Mouse (Mus musculus) C2C12 (cell line): ENCODE data around the gene Pappa. TPM values are rescaled to one million over a fixed set of nuclear protein-coding genes. Genes with fewer than 3 reads are reported as not detected.

Experiments
- H3K27me3 ChIP-seq: one replicate; pipeline ENCODE4 v1.6.1; 2011; ENCODE audit not compliant: control insufficient read depth, insufficient read depth, insufficient read length
- H3K36me3 ChIP-seq: one replicate; pipeline ENCODE4 v1.6.1; 2011; ENCODE audit not compliant: control insufficient read depth, insufficient read depth
- H3K4me3 ChIP-seq: one replicate; pipeline ENCODE4 v1.5.1; 2011; ENCODE audit warnings: mild to moderate bottlenecking, control low read depth; ENCODE audit not compliant: poor library complexity, insufficient read depth, severe bottlenecking
- H3K79me2 ChIP-seq: one replicate; pipeline ENCODE4 v1.6.1; 2011; ENCODE audit not compliant: control insufficient read depth, insufficient read depth
- H3K79me3 ChIP-seq: one replicate; pipeline ENCODE4 v1.6.1; 2011; ENCODE audit warnings: low read depth, control low read depth
- H3ac ChIP-seq: one replicate; pipeline ENCODE3; 2011; ENCODE audit warnings: low read depth; ENCODE audit not compliant: control insufficient read depth, insufficient read length
- CEBPB ChIP-seq: IDR thresholded peaks from one replicate; pipeline ENCODE4 v1.6.1; 2011; ENCODE audit warnings: low read depth, mild to moderate bottlenecking, control low read depth, moderate library complexity
- CTCF ChIP-seq: IDR thresholded peaks from one replicate; pipeline ENCODE4 v1.5.1; 2011; ENCODE audit not compliant: control insufficient read depth, insufficient read depth, insufficient read length
- FOSL1 ChIP-seq: IDR thresholded peaks from one replicate; pipeline ENCODE4 v1.8.0; 2011; ENCODE audit warnings: mild to moderate bottlenecking, low read length; ENCODE audit not compliant: poor library complexity, insufficient read depth, severe bottlenecking
- MAX ChIP-seq: IDR thresholded peaks from one replicate; pipeline ENCODE4 v1.6.1; 2011; ENCODE audit warnings: mild to moderate bottlenecking, control low read depth
- MYOD1 ChIP-seq: IDR thresholded peaks from one replicate; pipeline ENCODE4 v1.6.1; 2011; ENCODE audit warnings: low read depth; ENCODE audit not compliant: control insufficient read depth, insufficient read length
- MYOG ChIP-seq: IDR thresholded peaks from one replicate; pipeline ENCODE4 v1.6.1; 2011; ENCODE audit not compliant: control insufficient read depth, insufficient read length; ENCODE audit errors: extremely low read depth
- USF1 ChIP-seq: IDR thresholded peaks from one replicate; pipeline ENCODE4 v1.6.1; 2011; ENCODE audit warnings: low read depth, mild to moderate bottlenecking, control low read depth, moderate library complexity
- polyA plus RNA-seq: library from polyadenylated mRNA; unstranded; fragments of >200 nt; fragmentation: generic; extraction: Trizol; gene quantifications from one replicate; pipeline ENCODE4 v1.2.1, GENCODE M21; 2012; ENCODE audit warnings: missing spikeins

Gene Pappa
- polyA plus RNA-seq, 1 experiment = 0.57 TPM

- H3K79me3 ChIP-seq = no peaks in the 10 kb centered on the region
- no peak overlapping the region for H3ac ChIP-seq
- no peaks in the 10 kb centered on the region for H3K79me2 ChIP-seq
- no peaks in the 10 kb centered on the region for H3K27me3 ChIP-seq
- no peaks in the 10 kb centered on the region for H3K36me3 ChIP-seq
- no peak for TF ChIP-seq MYOD1
- no peak for TF ChIP-seq MYOG
- TF ChIP-seq CEBPB = no peak
- no peak overlapping the region for H3K4me3 ChIP-seq
These were observed 156.2 kb downstream of the Pappa start for GRCm38 (mm10) chr4:65279979-65280677.

- TF ChIP-seq MYOD1 (no peak), FOSL1 (no peak), MAX (no peak), USF1 (no peak), CEBPB (no peak), CTCF (no peak), MYOG (no peak)
- Histone ChIP-seq H3K79me3 (no peaks in the 10 kb centered on the region), H3ac (no peak overlapping the region), H3K4me3 (no peak overlapping the region), H3K79me2 (no peaks in the 10 kb centered on the region), H3K36me3 (no peaks in the 10 kb centered on the region), H3K27me3 (no peaks in the 10 kb centered on the region)
These were observed 156.9 kb downstream of the Pappa start for GRCm38 (mm10) chr4:65280888-65281287.

- Histone ChIP-seq H3K4me3 (no peak overlapping the region), H3ac (no peak overlapping the region), H3K27me3 (no peaks in the 10 kb centered on the region), H3K79me3 (peaks cover 1% of the 10 kb centered on the region), H3K79me2 (no peaks in the 10 kb centered on the region), H3K36me3 (no peaks in the 10 kb centered on the region)
- TF ChIP-seq USF1 = no peak
- no peak for TF ChIP-seq MYOD1
- TF ChIP-seq MAX = no peak
- TF ChIP-seq CEBPB = no peak
- no peak for TF ChIP-seq FOSL1
These were observed 159.6 kb downstream of the Pappa start for GRCm38 (mm10) chr4:65283611-65284010.

- Histone ChIP-seq H3ac (no peak overlapping the region), H3K36me3 (no peaks in the 10 kb centered on the region), H3K79me2 (no peaks in the 10 kb centered on the region), H3K27me3 (no peaks in the 10 kb centered on the region), H3K79me3 (peaks cover 1% of the 10 kb centered on the region), H3K4me3 (no peak overlapping the region)
- TF ChIP-seq CEBPB (no peak), MYOD1 (no peak), CTCF (no peak), MAX (no peak), USF1 (no peak), MYOG (no peak), FOSL1 (no peak)
These were observed 161.2 kb downstream of the Pappa start for GRCm38 (mm10) chr4:65285165-65285564.

GRCm38 (mm10) chr4:65289247-65289646 is 165.3 kb downstream of the Pappa start:
- Histone ChIP-seq H3ac (no peak overlapping the region), H3K4me3 (no peak overlapping the region), H3K79me2 (no peaks in the 10 kb centered on the region), H3K27me3 (no peaks in the 10 kb centered on the region), H3K79me3 (peaks cover 1% of the 10 kb centered on the region), H3K36me3 (no peaks in the 10 kb centered on the region)
- TF ChIP-seq CEBPB = no peak
- no peak for TF ChIP-seq MAX
- TF ChIP-seq MYOG = no peak
- TF ChIP-seq USF1 = no peak
- no peak for TF ChIP-seq CTCF
- no peak for TF ChIP-seq FOSL1
- TF ChIP-seq MYOD1 = no peak

GRCm38 (mm10) chr4:65295741-65296140 is 171.8 kb downstream of the Pappa start:
- TF ChIP-seq MYOD1 (no peak), USF1 (no peak), CTCF (no peak), MYOG (no peak), MAX (no peak), FOSL1 (no peak), CEBPB (no peak)
- H3K4me3 ChIP-seq = no peak overlapping the region
- no peaks in the 10 kb centered on the region for H3K79me3 ChIP-seq
- no peaks in the 10 kb centered on the region for H3K79me2 ChIP-seq
- H3K36me3 ChIP-seq = no peaks in the 10 kb centered on the region
- no peaks in the 10 kb centered on the region for H3K27me3 ChIP-seq
- no peak overlapping the region for H3ac ChIP-seq
